Mouse (Mus musculus) embryonic fibroblast, embryonic 13.5 days (primary cell): ENCODE results near the gene Sfxn5.

Experiments
- CTCF ChIP-seq: IDR thresholded peaks from 2 replicates; pipeline ENCODE4 v1.5.1; 2011; ENCODE audit warnings: mild to moderate bottlenecking, control low read depth, low read length, moderate library complexity, borderline replicate concordance; ENCODE audit not compliant: insufficient read depth
- POLR2A ChIP-seq: IDR thresholded peaks from 2 replicates; pipeline ENCODE4 v1.6.1; 2011; ENCODE audit warnings: low read depth, mild to moderate bottlenecking, control low read depth, low read length, moderate library complexity

GRCm38 (mm10) chr6:85371859-85372405 is 38.7 kb upstream of the Sfxn5 start:
- no peak for TF ChIP-seq CTCF
- no peak for TF ChIP-seq POLR2A
